Mouse (Mus musculus): ENCODE measurements at regions not wholly inside any gene's neighbourhood (a gene's known extent, or its start where the extent isn't known, plus 50 kb on each side); places are given as distances from the start of the nearest gene placed in this dataset.

DNA sequence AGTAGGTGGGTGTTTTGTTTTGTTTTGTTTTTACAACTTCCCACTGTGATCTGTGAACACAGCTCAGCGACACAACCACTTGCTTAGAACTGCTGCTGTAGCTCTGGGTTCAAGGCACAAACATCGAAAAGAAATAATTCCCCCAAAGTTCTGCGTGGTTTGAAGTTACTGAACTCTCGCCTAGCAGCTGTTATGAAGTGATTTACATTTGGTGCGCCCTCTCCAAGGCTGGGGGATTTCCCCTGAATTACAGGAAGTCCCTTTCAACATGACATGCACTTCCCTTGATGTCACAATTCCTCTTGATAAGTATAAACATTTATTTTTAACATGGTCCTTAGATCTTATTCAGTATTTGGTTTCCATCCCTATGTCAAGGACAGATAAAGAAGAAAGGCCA is 336.3 kb upstream of the Adgrl2 start:
- Histone ChIP-seq H3K4me2 (replicated peaks; ENCODE audit: low read depth) (no peak overlapping the region), H3K9me3 (ENCODE audit: control insufficient read depth) (no peaks in the 10 kb centered on the region), H3K27me3 (replicated peaks; ENCODE audit: control insufficient read depth, insufficient read depth, low read length) (no peaks in the 10 kb centered on the region), H3K9ac (ENCODE audit: low read depth, low read length) (no peak overlapping the region), H3K36me3 (ENCODE audit: control insufficient read depth, insufficient read depth) (no peaks in the 10 kb centered on the region), H3K27ac (ENCODE audit: low read depth, low read length) (no peak overlapping the region), H3K4me1 (replicated peaks; ENCODE audit: control insufficient read depth, insufficient read depth, low read length) (no peaks in the 10 kb centered on the region), H3K4me3 (ENCODE audit: low read depth, low read length) (no peak overlapping the region)
- no peak for TF ChIP-seq CTCF (IDR thresholded peaks at IDR 0.05; ENCODE audit: low read depth)
- 53% methylated on average over 5 of the region's 5 CpGs for WGBS
- no peak for ATAC-seq

DNA sequence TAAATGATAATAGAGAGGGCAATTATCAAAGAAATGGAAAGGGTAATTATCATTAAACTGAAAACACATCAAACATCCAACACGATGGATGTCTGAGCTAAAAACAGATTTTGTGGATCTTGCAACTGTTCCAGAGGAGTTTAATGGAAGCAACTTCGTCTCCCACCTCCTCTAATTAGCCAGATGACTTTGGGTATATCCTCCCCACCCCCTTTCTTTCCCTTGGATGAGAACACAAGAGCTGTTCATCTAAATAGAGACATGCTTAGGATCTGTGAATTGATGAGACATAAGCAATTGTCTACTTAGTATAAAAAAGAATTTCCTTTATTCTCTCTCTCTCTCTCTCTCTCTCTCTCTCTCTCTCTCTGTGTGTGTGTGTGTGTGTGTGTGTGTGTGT is 333.7 kb upstream of the Adgrl2 start:
- Histone ChIP-seq H3K27ac (ENCODE audit: low read depth, low read length) (no peak overlapping the region), H3K4me2 (replicated peaks; ENCODE audit: low read depth) (no peak overlapping the region), H3K4me3 (ENCODE audit: low read depth, low read length) (no peak overlapping the region), H3K9ac (ENCODE audit: low read depth, low read length) (no peak overlapping the region), H3K36me3 (ENCODE audit: control insufficient read depth, insufficient read depth) (no peaks in the 10 kb centered on the region), H3K9me3 (ENCODE audit: control insufficient read depth) (no peaks in the 10 kb centered on the region), H3K27me3 (replicated peaks; ENCODE audit: control insufficient read depth, insufficient read depth, low read length) (no peaks in the 10 kb centered on the region), H3K4me1 (replicated peaks; ENCODE audit: control insufficient read depth, insufficient read depth, low read length) (no peaks in the 10 kb centered on the region)
- WGBS = 87% methylated on average over 2 of the region's 2 CpGs
- TF ChIP-seq CTCF (IDR thresholded peaks at IDR 0.05; ENCODE audit: low read depth) = no peak
- ATAC-seq = no peak

DNA sequence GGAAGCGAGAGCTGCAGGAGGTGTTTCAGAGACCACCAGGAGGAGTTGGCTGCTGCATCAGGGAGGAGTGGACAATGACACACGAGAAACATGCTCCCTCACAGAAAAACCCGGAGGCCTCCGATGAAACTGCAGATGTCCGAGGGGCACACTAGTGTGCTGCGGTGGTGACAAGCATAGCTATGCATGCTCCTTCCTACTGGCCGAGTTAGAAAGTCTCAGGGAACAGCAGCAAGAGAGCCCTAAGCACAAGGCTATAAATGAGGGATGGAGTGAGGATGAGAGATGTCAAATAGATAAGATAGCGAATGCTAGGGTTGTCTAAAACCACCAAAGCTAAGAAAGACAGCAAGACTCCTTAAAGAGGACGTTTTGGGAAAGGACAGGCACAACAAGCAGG is 328.4 kb upstream of the Adgrl2 start:
- Histone ChIP-seq H3K27ac (ENCODE audit: low read depth, low read length) (no peak overlapping the region), H3K4me1 (replicated peaks; ENCODE audit: control insufficient read depth, insufficient read depth, low read length) (no peaks in the 10 kb centered on the region), H3K4me2 (replicated peaks; ENCODE audit: low read depth) (no peak overlapping the region), H3K36me3 (ENCODE audit: control insufficient read depth, insufficient read depth) (no peaks in the 10 kb centered on the region), H3K27me3 (replicated peaks; ENCODE audit: control insufficient read depth, insufficient read depth, low read length) (no peaks in the 10 kb centered on the region), H3K9me3 (ENCODE audit: control insufficient read depth) (no peaks in the 10 kb centered on the region), H3K4me3 (ENCODE audit: low read depth, low read length) (no peak overlapping the region), H3K9ac (ENCODE audit: low read depth, low read length) (no peak overlapping the region)
- ATAC-seq = no peak
- TF ChIP-seq CTCF (IDR thresholded peaks at IDR 0.05; ENCODE audit: low read depth) = no peak
- 65% methylated on average over 9 of the region's 9 CpGs for WGBS

DNA sequence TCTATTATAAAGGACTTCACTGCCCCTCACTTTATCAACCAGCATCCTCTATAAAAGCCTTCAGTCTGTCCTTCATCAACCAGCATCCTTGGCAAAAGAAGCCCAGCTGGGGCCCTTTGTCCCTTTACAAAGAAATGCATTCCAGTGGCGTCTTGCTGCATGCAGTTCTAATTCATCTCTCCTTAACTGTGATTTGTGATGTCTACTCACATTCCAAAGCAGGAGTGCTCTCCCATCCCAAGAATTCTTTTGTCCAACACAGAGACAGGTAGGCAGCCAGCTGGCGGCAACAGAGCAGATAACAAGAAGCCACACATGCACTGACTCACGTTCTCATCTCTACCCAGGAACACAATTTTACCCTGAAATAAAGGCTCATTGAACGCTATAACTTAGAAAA is 323.9 kb upstream of the Adgrl2 start:
- Histone ChIP-seq H3K36me3 (ENCODE audit: control insufficient read depth, insufficient read depth) (no peaks in the 10 kb centered on the region), H3K27me3 (replicated peaks; ENCODE audit: control insufficient read depth, insufficient read depth, low read length) (no peaks in the 10 kb centered on the region), H3K4me3 (ENCODE audit: low read depth, low read length) (no peak overlapping the region), H3K9me3 (ENCODE audit: control insufficient read depth) (no peaks in the 10 kb centered on the region), H3K9ac (ENCODE audit: low read depth, low read length) (no peak overlapping the region), H3K4me1 (replicated peaks; ENCODE audit: control insufficient read depth, insufficient read depth, low read length) (no peaks in the 10 kb centered on the region), H3K27ac (ENCODE audit: low read depth, low read length) (no peak overlapping the region), H3K4me2 (replicated peaks; ENCODE audit: low read depth) (no peak overlapping the region)
- 77% methylated on average over 4 of the region's 4 CpGs for WGBS
- ATAC-seq = no peak
- TF ChIP-seq CTCF (IDR thresholded peaks at IDR 0.05; ENCODE audit: low read depth) = no peak

DNA sequence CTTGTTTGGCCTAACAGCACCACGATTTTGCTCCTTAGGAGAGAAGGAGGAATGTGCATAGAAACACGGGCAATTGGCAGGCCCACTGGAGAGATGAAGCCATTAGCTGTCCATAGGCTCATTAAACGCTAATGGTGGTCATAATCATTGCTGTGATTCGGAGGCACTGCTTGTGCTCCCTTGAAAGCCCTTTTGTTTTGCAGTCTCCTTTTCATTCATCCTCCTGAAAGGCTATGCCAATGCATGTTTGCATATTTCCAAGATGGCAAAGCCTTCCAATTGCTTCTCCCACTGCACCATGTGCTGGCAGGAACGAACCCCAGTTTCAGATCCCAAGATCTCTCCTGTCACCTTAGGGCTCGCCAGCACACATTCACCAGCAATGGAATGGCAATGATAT is 322.9 kb upstream of the Adgrl2 start:
- Histone ChIP-seq H3K27me3 (replicated peaks; ENCODE audit: control insufficient read depth, insufficient read depth, low read length) (no peaks in the 10 kb centered on the region), H3K27ac (ENCODE audit: low read depth, low read length) (no peak overlapping the region), H3K9ac (ENCODE audit: low read depth, low read length) (no peak overlapping the region), H3K4me3 (ENCODE audit: low read depth, low read length) (no peak overlapping the region), H3K9me3 (ENCODE audit: control insufficient read depth) (no peaks in the 10 kb centered on the region), H3K4me2 (replicated peaks; ENCODE audit: low read depth) (no peak overlapping the region), H3K4me1 (replicated peaks; ENCODE audit: control insufficient read depth, insufficient read depth, low read length) (no peaks in the 10 kb centered on the region), H3K36me3 (ENCODE audit: control insufficient read depth, insufficient read depth) (no peaks in the 10 kb centered on the region)
- ATAC-seq = no peak
- TF ChIP-seq CTCF (IDR thresholded peaks at IDR 0.05; ENCODE audit: low read depth) = no peak
- 93% methylated on average over 6 of the region's 6 CpGs for WGBS

DNA sequence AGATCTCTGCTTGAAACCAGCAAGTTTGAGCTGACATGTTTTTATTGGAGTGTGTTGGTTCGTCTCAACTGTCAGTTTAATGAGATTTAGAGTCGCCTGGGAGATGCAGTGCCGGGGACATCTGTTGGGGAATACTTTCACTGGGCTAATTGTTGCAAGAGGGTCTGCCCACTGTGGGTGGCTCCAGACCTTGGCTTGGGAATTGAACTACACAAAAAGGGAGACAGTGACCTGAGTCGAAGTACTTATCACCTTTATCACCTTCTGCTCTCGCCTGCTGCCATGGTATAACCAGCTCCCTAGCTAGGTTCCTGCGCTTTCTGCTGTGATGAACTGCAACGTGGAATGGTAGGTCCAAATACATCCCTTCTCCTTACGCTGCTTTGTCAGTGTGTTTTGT is 321.2 kb upstream of the Adgrl2 start:
- Histone ChIP-seq H3K36me3 (ENCODE audit: control insufficient read depth, insufficient read depth) (no peaks in the 10 kb centered on the region), H3K27me3 (replicated peaks; ENCODE audit: control insufficient read depth, insufficient read depth, low read length) (no peaks in the 10 kb centered on the region), H3K9ac (ENCODE audit: low read depth, low read length) (no peak overlapping the region), H3K4me1 (replicated peaks; ENCODE audit: control insufficient read depth, insufficient read depth, low read length) (no peaks in the 10 kb centered on the region), H3K27ac (ENCODE audit: low read depth, low read length) (no peak overlapping the region), H3K9me3 (ENCODE audit: control insufficient read depth) (no peaks in the 10 kb centered on the region), H3K4me3 (ENCODE audit: low read depth, low read length) (no peak overlapping the region), H3K4me2 (replicated peaks; ENCODE audit: low read depth) (no peak overlapping the region)
- WGBS = 84% methylated on average over 8 of the region's 8 CpGs
- no peak for TF ChIP-seq CTCF (IDR thresholded peaks at IDR 0.05; ENCODE audit: low read depth)
- ATAC-seq = no peak

DNA sequence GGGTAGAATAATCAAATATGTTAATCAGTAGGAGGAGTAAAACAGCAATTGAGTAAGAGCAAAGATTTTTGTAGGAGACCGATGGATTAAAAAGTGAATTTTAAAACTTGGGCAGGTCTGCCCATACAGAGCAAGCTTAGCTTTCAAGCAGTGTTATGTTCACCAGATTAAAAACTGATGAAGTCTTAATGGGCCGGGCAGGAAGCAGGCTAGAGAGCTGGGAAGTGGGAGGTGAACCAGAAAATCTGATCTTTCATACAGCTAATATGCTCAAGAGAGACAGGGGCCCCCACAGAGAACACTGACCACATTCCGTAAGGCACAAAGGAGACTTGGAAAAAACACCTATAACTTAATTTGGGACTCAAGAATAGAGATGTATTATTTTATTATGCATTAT is 316.4 kb upstream of the Adgrl2 start:
- Histone ChIP-seq H3K4me3 (ENCODE audit: low read depth, low read length) (no peak overlapping the region), H3K4me2 (replicated peaks; ENCODE audit: low read depth) (no peak overlapping the region), H3K27ac (ENCODE audit: low read depth, low read length) (no peak overlapping the region), H3K27me3 (replicated peaks; ENCODE audit: control insufficient read depth, insufficient read depth, low read length) (no peaks in the 10 kb centered on the region), H3K9ac (ENCODE audit: low read depth, low read length) (no peak overlapping the region), H3K4me1 (replicated peaks; ENCODE audit: control insufficient read depth, insufficient read depth, low read length) (no peaks in the 10 kb centered on the region), H3K36me3 (ENCODE audit: control insufficient read depth, insufficient read depth) (no peaks in the 10 kb centered on the region), H3K9me3 (ENCODE audit: control insufficient read depth) (no peaks in the 10 kb centered on the region)
- ATAC-seq = no peak
- TF ChIP-seq CTCF (IDR thresholded peaks at IDR 0.05; ENCODE audit: low read depth) = no peak
- 81% methylated on average over 3 of the region's 3 CpGs for WGBS

Data from intestine, postnatal 0 days (tissue).